ENCODE assay signal across 7 mouse cellular contexts in genomic region chr2:18027448-18028139, GRCm38 (mm10). TPM values are rescaled to one million over a fixed set of nuclear protein-coding genes. Genes with fewer than 3 reads are reported as not detected.
DNase-seq lines count a peak whose midpoint lies in the region; ATAC-seq lines count a peak whose summit lies in the region.

No protein-coding gene starts in this region.

- intact Hi-C loops in gastrocnemius, postnatal 36 days (cut with DNase I) = loop anchor here (5.0 to 10.0 kb wide), 4 partner anchors 180 to 1317 kb away; partner anchors contain the start of genes Bmi1 and Commd3
- intact Hi-C loops in left cerebral cortex, postnatal 36 days (cut with DNase I) = loop anchor here (2.0 to 10.0 kb wide), 8 partner anchors 37 to 1317 kb away; partner anchors contain the start of genes Bmi1, Commd3 and Spag6

- under 1% methylated on average over 44 of the region's 44 CpGs for WGBS in intestine, embryonic 16.5 days
- WGBS in midbrain, embryonic 11.5 days = under 1% methylated on average over 44 of the region's 44 CpGs

- no peaks in the 10 kb centered on the region for H3K27me3 ChIP-seq in intestine, embryonic 16.5 days (replicated peaks; ENCODE audit: control insufficient read depth, insufficient read depth, low read length)
- no peaks in the 10 kb centered on the region for H3K27me3 ChIP-seq in midbrain, embryonic 11.5 days (ENCODE audit: control insufficient read depth, insufficient read depth, low read length)

- peak; percentile 97 to 98 for DNase-seq in adrenal gland, adult 18-20 months (ENCODE audit: low spot score in 2 of 2)
- DNase-seq in embryo, embryonic 11 days = peak; percentile 98
- DNase-seq in gastrocnemius, postnatal 36 days = peak; percentile 88 to 94
- peak; percentile 94 for DNase-seq in left cerebral cortex, postnatal 36 days (ENCODE audit: low spot score in 2 of 2)
- peak; percentile 100 for DNase-seq in midbrain, embryonic 11.5 days (ENCODE audit: low spot score, missing footprints)
- peak; percentile 85 for DNase-seq in skeletal muscle tissue, adult 2 months (ENCODE audit: low read depth, low spot score)

- no peaks in the 10 kb centered on the region for H3K9me3 ChIP-seq in intestine, embryonic 16.5 days (ENCODE audit: control insufficient read depth, low read length)
- no peaks in the 10 kb centered on the region for H3K9me3 ChIP-seq in midbrain, embryonic 11.5 days (ENCODE audit: control insufficient read depth, low read length)

- peak overlapping the region; percentile 96 for H3K4me2 ChIP-seq in intestine, embryonic 16.5 days (ENCODE audit: low read depth, low read length)
- peak overlapping the region; percentile 80 for H3K4me2 ChIP-seq in midbrain, embryonic 11.5 days

- H3K9ac ChIP-seq in intestine, embryonic 16.5 days (ENCODE audit: low read depth, low read length) = peak overlapping the region; percentile 94
- peak overlapping the region; percentile 91 for H3K9ac ChIP-seq in midbrain, embryonic 11.5 days (ENCODE audit: low read length)

- no peaks in the 10 kb centered on the region for H3K36me3 ChIP-seq in intestine, embryonic 16.5 days (ENCODE audit: control insufficient read depth, insufficient read depth, low read length)
- H3K36me3 ChIP-seq in midbrain, embryonic 11.5 days (ENCODE audit: control insufficient read depth, insufficient read depth, low read length) = no peaks in the 10 kb centered on the region

- peaks cover 24% of the 10 kb centered on the region; the same call in 1 of the 2 replicates for H3K4me1 ChIP-seq in intestine, embryonic 16.5 days (ENCODE audit: control insufficient read depth, insufficient read depth, low read length)
- peaks cover 20% of the 10 kb centered on the region for H3K4me1 ChIP-seq in midbrain, embryonic 11.5 days (ENCODE audit: control insufficient read depth, insufficient read depth, low read length)

- peak; percentile 92 for ATAC-seq in intestine, embryonic 16.5 days
- peak; percentile 85 for ATAC-seq in midbrain, embryonic 11.5 days (ENCODE audit: low FRiP score)

- H3K27ac ChIP-seq in intestine, embryonic 16.5 days (ENCODE audit: low read length) = peak overlapping the region; percentile 98
- peak overlapping the region; percentile 100 for H3K27ac ChIP-seq in midbrain, embryonic 11.5 days (ENCODE audit: low read depth, low read length)

- peak overlapping the region; percentile 76 for H3K4me3 ChIP-seq in intestine, embryonic 16.5 days (ENCODE audit: low read length)
- H3K4me3 ChIP-seq in midbrain, embryonic 11.5 days (ENCODE audit: low read depth, low read length) = peak overlapping the region; percentile 63

RNA-seq across cellular contexts. Expression of gene A930004D18Rik, which starts 9.9 kb away (rescaled TPM):
- total RNA-seq in adrenal gland, adult 18-20 months (2021) = 1 to 10 TPM; 1.4 to 2.3 TPM
- total RNA-seq in gastrocnemius, postnatal 36 days (2021) = under 1 TPM; 0.17 to 0.20 TPM
- 9.8 and 11.5 TPM in 2 replicates for polyA plus RNA-seq in intestine, embryonic 16.5 days (2015; fragmentation: Nextera tagmentation; extraction: Ambion mirVana)
- 1 to 10 TPM; 2.1 to 3.2 TPM for total RNA-seq in left cerebral cortex, postnatal 36 days (2021)
- 10.5 and 11.6 TPM in 2 replicates for polyA plus RNA-seq in midbrain, embryonic 11.5 days (2014; fragmentation: Nextera tagmentation; extraction: Ambion mirVana)

RNA-seq across cellular contexts. Expression of gene Skida1, which starts 21.3 kb away (rescaled TPM):
- 1 to 10 TPM; 1.6 to 2.0 TPM for total RNA-seq in adrenal gland, adult 18-20 months (2021)
- total RNA-seq in gastrocnemius, postnatal 36 days (2021) = under 1 TPM; 0.18 to 0.25 TPM
- polyA plus RNA-seq in intestine, embryonic 16.5 days (2015; fragmentation: Nextera tagmentation; extraction: Ambion mirVana) = 2.0 and 2.7 TPM in 2 replicates
- total RNA-seq in left cerebral cortex, postnatal 36 days (2021) = 10 to 100 TPM in 1 of 2 experiments, 1 to 10 TPM in 1; 8.8 to 10.0 TPM
- polyA plus RNA-seq in midbrain, embryonic 11.5 days (2014; fragmentation: Nextera tagmentation; extraction: Ambion mirVana) = 22.9 and 23.4 TPM in 2 replicates

RNA-seq across cellular contexts. Expression of gene Mllt10, which starts 27.4 kb away (rescaled TPM):
- total RNA-seq in adrenal gland, adult 18-20 months (2021) = 10 to 100 TPM; 41.4 to 44.8 TPM
- 10 to 100 TPM; 15.6 to 21.9 TPM for total RNA-seq in gastrocnemius, postnatal 36 days (2021)
- polyA plus RNA-seq in intestine, embryonic 16.5 days (2015; fragmentation: Nextera tagmentation; extraction: Ambion mirVana) = 45.4 and 47.2 TPM in 2 replicates
- 10 to 100 TPM; 49.4 to 57.6 TPM for total RNA-seq in left cerebral cortex, postnatal 36 days (2021)
- 54.1 and 57.2 TPM in 2 replicates for polyA plus RNA-seq in midbrain, embryonic 11.5 days (2014; fragmentation: Nextera tagmentation; extraction: Ambion mirVana)

RNA-seq across cellular contexts. Expression of gene H2al2a, which starts 30.8 kb away (rescaled TPM):
- total RNA-seq in adrenal gland, adult 18-20 months (2021) = not detected
- total RNA-seq in gastrocnemius, postnatal 36 days (2021) = not detected
- polyA plus RNA-seq in intestine, embryonic 16.5 days (2015; fragmentation: Nextera tagmentation; extraction: Ambion mirVana) = not detected in 2 replicates
- total RNA-seq in left cerebral cortex, postnatal 36 days (2021) = not detected
- polyA plus RNA-seq in midbrain, embryonic 11.5 days (2014; fragmentation: Nextera tagmentation; extraction: Ambion mirVana) = not detected in 2 replicates

Comparison
In these comparisons a context has a peak if more than half of its experiments do, and no peak if none do; other contexts are left out.
1. Peak in every context shown above with its lines: DNase-seq, ATAC-seq, H3K4me3 ChIP-seq and H3K27ac ChIP-seq.